Mouse (Mus musculus): Measurements from ENCODE around the gene Kazn. TPM values are rescaled to one million over a fixed set of nuclear protein-coding genes. Genes with fewer than 3 reads are reported as not detected.
A peak's percentile ranks its signal among the peaks of the same experiment; 100 is the strongest.

Gene Kazn
- total RNA-seq, 2 experiments from 2014 or later = 2.8 to 3.1 TPM

GRCm38 (mm10) chr4:142193151-142193578 lies 46.0 kb downstream of the Kazn start:
- no peak for DNase-seq

GRCm38 (mm10) chr4:142189960-142190359 lies 49.2 kb downstream of the Kazn start:
- no peak for DNase-seq

GRCm38 (mm10) chr4:142188501-142188900 lies 50.7 kb downstream of the Kazn start:
- DNase-seq = no peak

GRCm38 (mm10) chr4:142186155-142186554 lies 53.0 kb downstream of the Kazn start:
- DNase-seq = no peak

GRCm38 (mm10) chr4:142185533-142185900 lies 53.7 kb downstream of the Kazn start:
- peak; percentile 30 to 42 for DNase-seq

GRCm38 (mm10) chr4:142184852-142185532 lies 54.2 kb downstream of the Kazn start:
- DNase-seq = no peak

GRCm38 (mm10) chr4:142183591-142183990 lies 55.6 kb downstream of the Kazn start:
- no peak for DNase-seq

- no peak for DNase-seq
Observed at GRCm38 (mm10) chr4:142183015-142183414, 56.2 kb downstream of the Kazn start.

- DNase-seq = no peak
Observed at GRCm38 (mm10) chr4:142181646-142182045, 57.6 kb downstream of the Kazn start.

GRCm38 (mm10) chr4:142180874-142181273 lies 58.3 kb downstream of the Kazn start:
- no peak for DNase-seq

- peak; percentile 73 to 87 for DNase-seq
Observed at GRCm38 (mm10) chr4:142180289-142180688, 58.9 kb downstream of the Kazn start.

- peak; percentile 66 to 82 for DNase-seq
Observed at GRCm38 (mm10) chr4:142179531-142179930, 59.7 kb downstream of the Kazn start.

GRCm38 (mm10) chr4:142176732-142177131 lies 62.5 kb downstream of the Kazn start:
- DNase-seq = no peak

- DNase-seq = peak in 1 of 2 experiments; percentile 25
Observed at GRCm38 (mm10) chr4:142173981-142174485, 65.2 kb downstream of the Kazn start.

- no peak for DNase-seq
Observed at GRCm38 (mm10) chr4:142172942-142173341, 66.3 kb downstream of the Kazn start.

- no peak for DNase-seq
Observed at GRCm38 (mm10) chr4:142171788-142172497, 67.3 kb downstream of the Kazn start.

- DNase-seq = peak; percentile 34 to 46
Observed at GRCm38 (mm10) chr4:142170882-142171768, 68.1 kb downstream of the Kazn start.

- DNase-seq = no peak
Observed at GRCm38 (mm10) chr4:142169636-142170035, 69.6 kb downstream of the Kazn start.

- DNase-seq = no peak
Observed at GRCm38 (mm10) chr4:142168352-142168751, 70.8 kb downstream of the Kazn start.

- DNase-seq = peak; percentile 84 to 93
Observed at GRCm38 (mm10) chr4:142165835-142166701, 73.1 kb downstream of the Kazn start.

- DNase-seq = peak in 1 of 2 experiments; percentile 15
Observed at GRCm38 (mm10) chr4:142165363-142165762, 73.8 kb downstream of the Kazn start.

Measured in heart, adult 18-20 months (tissue).